Mouse (Mus musculus): Measurements from ENCODE around the gene Zmat3.

GRCm38 (mm10) chr3:32398175-32398538 lies 32.3 kb upstream of the Zmat3 start:
- TF ChIP-seq CTCF (IDR thresholded peaks at IDR 0.05; ENCODE audit: low read depth, low read length) (no peak), POLR2A (IDR thresholded peaks at IDR 0.05; ENCODE audit: insufficient read depth, low read length) (no peak)
